Comparison of ENCODE assay signal across 26 mouse cellular contexts in the genomic region with DNA sequence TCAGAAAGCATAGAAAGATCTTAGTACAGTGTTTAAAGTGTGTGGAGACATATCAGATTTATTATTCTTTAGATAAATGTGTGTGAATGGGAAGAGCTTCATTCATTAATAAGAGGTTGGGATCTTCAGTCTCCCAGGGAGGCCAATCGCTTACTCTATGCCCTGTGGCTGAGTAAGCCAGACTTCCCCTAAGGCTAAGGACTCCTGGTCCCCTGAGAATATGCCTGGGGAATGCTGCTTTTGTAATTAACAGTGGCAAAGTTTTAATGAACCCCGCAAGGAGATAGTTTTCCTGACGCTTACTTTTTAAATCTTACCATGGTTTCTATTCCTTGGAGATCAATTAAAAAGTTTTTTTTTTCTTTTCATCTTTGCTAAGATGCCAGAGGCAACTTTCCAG. TPM values are rescaled to one million over a fixed set of nuclear protein-coding genes. Genes with fewer than 3 reads are reported as not detected.
"Had no signal": no experiment of that assay in that cellular context is flagged by ENCODE, and none has a peak within 500 bp of the region (broad histone marks: within the 10 kb centered on the region; RNA-seq: fewer than 3 reads in every experiment).

No protein-coding gene starts in this region.

- H3K4me3 ChIP-seq: layer of hippocampus, adult 2 months; liver, embryonic 13.5 days; myocyte; neural tube, embryonic 13.5 days; stomach, embryonic 15.5 days had no signal

- H3K9ac ChIP-seq: liver, embryonic 13.5 days; neural tube, embryonic 13.5 days; stomach, embryonic 15.5 days had no signal

- H3K4me1 ChIP-seq: liver, embryonic 13.5 days; neural tube, embryonic 13.5 days; stomach, embryonic 15.5 days had no signal

- DNase-seq: kidney, adult 2 months; kidney, postnatal 25 days; layer of hippocampus, adult 9-11 months; liver, embryonic 13.5 days; lung, adult 2 months; lung, postnatal 14 days; lung, postnatal 4 days; retina, postnatal 1 day; right cerebral cortex, postnatal 25 days; spleen, adult 18-20 months; thymus, postnatal 25 days had no signal

- H3K4me2 ChIP-seq: liver, embryonic 13.5 days; neural tube, embryonic 13.5 days; stomach, embryonic 15.5 days had no signal

- H3K36me3 ChIP-seq: liver, embryonic 13.5 days; neural tube, embryonic 13.5 days; stomach, embryonic 15.5 days had no signal

- H3K27ac ChIP-seq: kidney, postnatal 0 days; layer of hippocampus, adult 2 months; liver, embryonic 13.5 days; neural tube, embryonic 13.5 days; stomach, embryonic 15.5 days had no signal

- ATAC-seq: intestine, postnatal 0 days had no signal

- H3K27me3 ChIP-seq: liver, embryonic 13.5 days; neural tube, embryonic 13.5 days; stomach, embryonic 15.5 days had no signal

- H3K9me3 ChIP-seq: liver, embryonic 13.5 days; neural tube, embryonic 13.5 days; stomach, embryonic 15.5 days had no signal

RNA-seq across cellular contexts. Expression of gene Olfr448, which starts 20.5 kb away (rescaled TPM):
- polyA plus RNA-seq: intestine, postnatal 0 days; kidney, adult 2 months; kidney, embryonic 14.5 days; kidney, postnatal 0 days; large intestine, adult 2 months; limb, embryonic 11.5 days; limb, embryonic 14.5 days; liver, adult 2 months; liver, embryonic 13.5 days; liver, embryonic 16.5 days; lung, adult 2 months; lung, embryonic 16.5 days; myocyte; neural tube, embryonic 13.5 days; stomach, embryonic 15.5 days; thymus, postnatal 0 days; urinary bladder, adult 2 months had no signal

RNA-seq across cellular contexts. Expression of gene Olfr449, which starts 35.5 kb away (rescaled TPM):
- polyA plus RNA-seq: intestine, postnatal 0 days; kidney, adult 2 months; kidney, embryonic 14.5 days; kidney, postnatal 0 days; large intestine, adult 2 months; limb, embryonic 11.5 days; limb, embryonic 14.5 days; liver, adult 2 months; liver, embryonic 13.5 days; liver, embryonic 16.5 days; lung, adult 2 months; lung, embryonic 16.5 days; myocyte; neural tube, embryonic 13.5 days; stomach, embryonic 15.5 days; thymus, postnatal 0 days; urinary bladder, adult 2 months had no signal

RNA-seq across cellular contexts. Expression of gene Olfr447, which starts 39.0 kb away (rescaled TPM):
- polyA plus RNA-seq: intestine, postnatal 0 days; kidney, adult 2 months; kidney, embryonic 14.5 days; kidney, postnatal 0 days; large intestine, adult 2 months; limb, embryonic 11.5 days; limb, embryonic 14.5 days; liver, adult 2 months; liver, embryonic 13.5 days; liver, embryonic 16.5 days; lung, adult 2 months; lung, embryonic 16.5 days; myocyte; neural tube, embryonic 13.5 days; stomach, embryonic 15.5 days; thymus, postnatal 0 days; urinary bladder, adult 2 months had no signal

RNA-seq across cellular contexts. Expression of gene Olfr446, which starts 51.5 kb away (rescaled TPM):
- polyA plus RNA-seq: intestine, postnatal 0 days; kidney, adult 2 months; kidney, embryonic 14.5 days; kidney, postnatal 0 days; large intestine, adult 2 months; limb, embryonic 11.5 days; limb, embryonic 14.5 days; liver, adult 2 months; liver, embryonic 13.5 days; liver, embryonic 16.5 days; lung, adult 2 months; lung, embryonic 16.5 days; myocyte; neural tube, embryonic 13.5 days; stomach, embryonic 15.5 days; thymus, postnatal 0 days; urinary bladder, adult 2 months had no signal

RNA-seq across cellular contexts. Expression of gene Olfr450, which starts 58.0 kb away (rescaled TPM):
- polyA plus RNA-seq: intestine, postnatal 0 days; kidney, adult 2 months; kidney, embryonic 14.5 days; kidney, postnatal 0 days; large intestine, adult 2 months; limb, embryonic 11.5 days; limb, embryonic 14.5 days; liver, adult 2 months; liver, embryonic 13.5 days; liver, embryonic 16.5 days; lung, adult 2 months; lung, embryonic 16.5 days; myocyte; neural tube, embryonic 13.5 days; stomach, embryonic 15.5 days; thymus, postnatal 0 days; urinary bladder, adult 2 months had no signal
